Mouse (Mus musculus) midbrain, embryonic 15.5 days (tissue): ENCODE results near the gene Ifit1. TPM values are rescaled to one million over a fixed set of nuclear protein-coding genes. Genes with fewer than 3 reads are reported as not detected.
"Not testable (repeated sequence)": the region's sequence is repeated elsewhere in the genome, so short reads cannot be mapped to it uniquely, and the experiment has no call there.

Experiments used
- ATAC-seq: fragments of 200-750 bp; cut with Nextera tagmentation; replicated peaks from 2 replicates; pipeline ENCODE4 v1.8.0; 2017; ENCODE audit warnings: moderate TSS enrichment
- H3K27ac ChIP-seq: fragments of 300-500 bp; sonication (generic); 2 replicates; pipeline ENCODE4 v1.5.1; 2015; ENCODE audit warnings: mild to moderate bottlenecking, inconsistent platforms
- H3K27me3 ChIP-seq: fragments of 300-500 bp; sonication (generic); replicated peaks from 2 replicates; pipeline ENCODE4 v1.6.1; 2015; ENCODE audit warnings: inconsistent platforms
- H3K36me3 ChIP-seq: fragments of 300-500 bp; sonication (generic); replicated peaks from 2 replicates; pipeline ENCODE4 v1.6.1; 2015; ENCODE audit warnings: inconsistent platforms
- H3K4me1 ChIP-seq: fragments of 300-500 bp; sonication (generic); 2 replicates; pipeline ENCODE4 v1.6.1; 2015; ENCODE audit warnings: inconsistent platforms
- H3K4me2 ChIP-seq: fragments of 300-500 bp; sonication (generic); 2 replicates; pipeline ENCODE4 v1.6.1; 2015; ENCODE audit warnings: inconsistent platforms, mild to moderate bottlenecking, moderate library complexity
- H3K4me3 ChIP-seq: fragments of 300-500 bp; sonication (generic); 2 replicates; pipeline ENCODE4 v1.5.1; 2015; ENCODE audit warnings: mild to moderate bottlenecking, inconsistent platforms
- H3K9ac ChIP-seq: fragments of 300-500 bp; sonication (generic); 2 replicates; pipeline ENCODE4 v1.6.1; 2015; ENCODE audit warnings: mild to moderate bottlenecking, inconsistent platforms
- H3K9me3 ChIP-seq: fragments of 300-500 bp; sonication (generic); 2 replicates; pipeline ENCODE4 v1.6.1; 2016; ENCODE audit warnings: inconsistent platforms
- WGBS: fragments of 180-500 bp; shearing (Covaris S2); methylation state at CpG from one replicate; pipeline ENCODE4 v1.1.7; 2015; ENCODE audit warnings: mixed read lengths; 5-methylcytosine and 5-hydroxymethylcytosine counted together
- polyA plus RNA-seq: library from polyadenylated mRNA; unstranded; fragments of >200 nt; fragmentation: Nextera tagmentation; extraction: Ambion mirVana; gene quantifications from 2 replicates; pipeline ENCODE4 v1.2.1, GENCODE M21; 2015

The Ifit1 gene
- 0.46 and 0.78 TPM in 2 replicates for polyA plus RNA-seq

- Histone ChIP-seq H3K27ac (no peak within 1 kb of the TSS), H3K4me1 (no peaks in the 10 kb centered on the region), H3K27me3 (no peaks in the 10 kb centered on the region), H3K4me2 (no peak within 1 kb of the TSS), H3K36me3 (no peaks in the 10 kb centered on the region), H3K4me3 (no peak within 1 kb of the TSS), H3K9ac (no peak within 1 kb of the TSS), H3K9me3 (no peaks in the 10 kb centered on the region)
- no peak for ATAC-seq
- WGBS, result 70% methylated on average over 4 of the region's 4 CpGs
Measured at GRCm38 (mm10) chr19:34640623-34641022, at the start of gene Ifit1, which contains the start of gene Ifit1bl2. Ifit1 (plus strand) TSS chr19:34640871. Ifit1bl2 (minus strand) TSS chr19:34640743.

- Histone ChIP-seq H3K27ac (no peak overlapping the region), H3K9me3 (no peaks in the 10 kb centered on the region), H3K4me3 (no peak overlapping the region), H3K27me3 (no peaks in the 10 kb centered on the region), H3K9ac (no peak overlapping the region), H3K36me3 (no peaks in the 10 kb centered on the region), H3K4me2 (no peak overlapping the region), H3K4me1 (0 out of 2 replicates have a peak, but pooled peaks cover under 1% of the 10 kb centered on the region)
- ATAC-seq, result no peak
- 92% methylated on average over 2 of the region's 2 CpGs for WGBS
Measured at GRCm38 (mm10) chr19:34593456-34593855, 47.2 kb upstream of the Ifit1 start.

- not testable (repeated sequence) for H3K27me3 ChIP-seq, H3K4me3 ChIP-seq, H3K27ac ChIP-seq, H3K9me3 ChIP-seq, H3K4me2 ChIP-seq, H3K9ac ChIP-seq, ATAC-seq, H3K4me1 ChIP-seq, H3K36me3 ChIP-seq
- WGBS, result 73% methylated on average over 3 of the region's 3 CpGs
Measured at GRCm38 (mm10) chr19:34594523-34594922, 46.1 kb upstream of the Ifit1 start.

GRCm38 (mm10) chr19:34596811-34597210 lies 43.9 kb upstream of the Ifit1 start:
- ATAC-seq, result no peak
- Histone ChIP-seq H3K4me3 (no peak overlapping the region), H3K27me3 (no peaks in the 10 kb centered on the region), H3K9me3 (no peaks in the 10 kb centered on the region), H3K36me3 (no peaks in the 10 kb centered on the region), H3K27ac (no peak overlapping the region), H3K4me1 (no peaks in the 10 kb centered on the region), H3K9ac (no peak overlapping the region), H3K4me2 (no peak overlapping the region)

- H3K27me3 ChIP-seq, result no peaks in the 10 kb centered on the region
- no peak overlapping the region for H3K4me3 ChIP-seq
- WGBS, result 75% methylated on average over 2 of the region's 2 CpGs
- no peaks in the 10 kb centered on the region for H3K9me3 ChIP-seq
- no peak for ATAC-seq
- no peaks in the 10 kb centered on the region for H3K36me3 ChIP-seq
- H3K4me1 ChIP-seq, result no peaks in the 10 kb centered on the region
- H3K4me2 ChIP-seq, result no peak overlapping the region
- no peak overlapping the region for H3K9ac ChIP-seq
- H3K27ac ChIP-seq, result no peak overlapping the region
Measured at GRCm38 (mm10) chr19:34598341-34598740, 42.3 kb upstream of the Ifit1 start.

GRCm38 (mm10) chr19:34599250-34599649 lies 41.4 kb upstream of the Ifit1 start:
- not testable (repeated sequence) for H3K27ac ChIP-seq, H3K4me1 ChIP-seq, H3K9ac ChIP-seq, ATAC-seq, H3K9me3 ChIP-seq, H3K4me2 ChIP-seq, H3K36me3 ChIP-seq, H3K27me3 ChIP-seq, H3K4me3 ChIP-seq

GRCm38 (mm10) chr19:34601888-34602287 lies 38.8 kb upstream of the Ifit1 start, which contains the start of gene Ifit1bl1:
Ifit1bl1 (minus strand) TSS chr19:34601956.
- WGBS, result 43% methylated on average over 1 of the region's 1 CpGs
- not testable (repeated sequence) for ATAC-seq, H3K4me1 ChIP-seq, H3K27ac ChIP-seq, H3K36me3 ChIP-seq, H3K27me3 ChIP-seq, H3K9ac ChIP-seq, H3K4me2 ChIP-seq, H3K4me3 ChIP-seq, H3K9me3 ChIP-seq

GRCm38 (mm10) chr19:34605472-34605871 lies 35.2 kb upstream of the Ifit1 start:
- WGBS, result 89% methylated on average over 3 of the region's 3 CpGs
- Histone ChIP-seq H3K9ac (no peak overlapping the region), H3K36me3 (no peaks in the 10 kb centered on the region), H3K27me3 (no peaks in the 10 kb centered on the region), H3K4me2 (no peak overlapping the region), H3K4me1 (no peaks in the 10 kb centered on the region), H3K27ac (no peak overlapping the region), H3K4me3 (no peak overlapping the region), H3K9me3 (no peaks in the 10 kb centered on the region)
- no peak for ATAC-seq

- 0 out of 2 replicates have a peak, but pooled peaks have one; percentile 38 for ATAC-seq
- not testable (repeated sequence) for H3K9ac ChIP-seq, H3K4me2 ChIP-seq, H3K27ac ChIP-seq, H3K9me3 ChIP-seq, H3K4me3 ChIP-seq, H3K4me1 ChIP-seq, H3K27me3 ChIP-seq, H3K36me3 ChIP-seq
- 60% methylated on average over 4 of the region's 4 CpGs for WGBS
Measured at GRCm38 (mm10) chr19:34607237-34608051, 33.2 kb upstream of the Ifit1 start, which contains the start of gene Ifit3b. Ifit3b (plus strand) TSS chr19:34607970.

GRCm38 (mm10) chr19:34610118-34610517 lies 30.6 kb upstream of the Ifit1 start:
- H3K27ac ChIP-seq, H3K4me3 ChIP-seq, H3K4me1 ChIP-seq, H3K9ac ChIP-seq, H3K27me3 ChIP-seq, ATAC-seq, H3K9me3 ChIP-seq, H3K4me2 ChIP-seq, H3K36me3 ChIP-seq: not testable (repeated sequence)
- 73% methylated on average over 3 of the region's 3 CpGs for WGBS

GRCm38 (mm10) chr19:34612243-34613001 lies 28.2 kb upstream of the Ifit1 start:
- WGBS, result 83% methylated on average over 6 of the region's 11 CpGs
- not testable (repeated sequence) for H3K4me2 ChIP-seq

GRCm38 (mm10) chr19:34620871-34621270 lies 19.8 kb upstream of the Ifit1 start:
- no peak for ATAC-seq
- no peak overlapping the region for H3K4me3 ChIP-seq
- WGBS, result 95% methylated on average over 5 of the region's 5 CpGs

More at GRCm38 (mm10) chr19:34612243-34613001, 28.2 kb upstream of the Ifit1 start:
- not testable (repeated sequence) for ATAC-seq, H3K9ac ChIP-seq, H3K4me3 ChIP-seq, H3K27ac ChIP-seq, H3K27me3 ChIP-seq, H3K36me3 ChIP-seq, H3K4me1 ChIP-seq, H3K9me3 ChIP-seq

More at GRCm38 (mm10) chr19:34620871-34621270, 19.8 kb upstream of the Ifit1 start:
- Histone ChIP-seq H3K27ac (no peak overlapping the region), H3K4me1 (no peaks in the 10 kb centered on the region), H3K36me3 (no peaks in the 10 kb centered on the region), H3K9me3 (no peaks in the 10 kb centered on the region), H3K4me2 (no peak overlapping the region), H3K9ac (no peak overlapping the region), H3K27me3 (no peaks in the 10 kb centered on the region)
